Mouse (Mus musculus): ENCODE results near the gene Myef2. TPM values are rescaled to one million over a fixed set of nuclear protein-coding genes. Genes with fewer than 3 reads are reported as not detected.
"Not testable (repeated sequence)": the region's sequence is repeated elsewhere in the genome, so short reads cannot be mapped to it uniquely, and the experiment has no call there.

The Myef2 gene
- polyA plus RNA-seq, 1 experiment from 2014 or later: 134 TPM

DNA sequence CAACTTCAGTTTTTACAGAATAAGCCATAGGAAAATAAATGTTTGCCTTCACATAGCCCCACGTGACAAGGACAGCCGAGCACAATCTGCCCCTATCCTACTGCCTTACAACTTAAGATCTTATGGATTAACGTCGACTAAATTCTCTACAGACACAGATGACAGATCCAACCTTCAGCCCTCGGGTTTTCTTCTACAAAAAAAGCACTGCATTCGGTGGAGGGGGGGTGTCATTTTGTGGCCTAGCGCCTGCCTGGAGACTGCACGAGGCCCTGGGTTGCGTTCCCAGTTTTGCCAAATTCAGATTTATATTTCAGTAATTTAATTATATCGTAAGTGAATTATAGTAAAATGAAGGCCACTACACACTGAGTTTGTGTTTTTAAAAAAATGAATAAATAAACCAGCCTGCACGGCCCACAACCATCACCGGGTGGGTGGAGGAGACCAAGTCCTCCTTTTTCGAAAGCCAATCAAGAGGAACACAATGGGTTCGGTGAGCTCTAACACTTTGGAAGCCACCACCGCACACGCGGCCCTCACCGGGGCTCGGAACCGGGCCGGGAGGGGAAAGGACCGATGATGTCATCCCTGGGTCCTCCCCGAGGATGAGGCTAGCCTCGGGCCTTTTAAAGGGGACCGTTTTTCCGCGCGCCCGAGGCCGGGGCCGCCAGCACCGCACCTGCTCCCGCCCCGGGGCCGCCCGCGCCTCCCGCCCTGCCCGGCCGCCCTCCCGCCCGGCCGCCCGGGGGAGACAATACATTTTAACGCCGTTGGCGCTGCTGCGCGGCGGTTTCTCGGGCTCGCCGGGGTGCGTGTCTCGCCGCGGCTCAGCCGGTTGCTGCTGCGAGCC, 611 bp downstream of the Myef2 start:
- DNase-seq (ENCODE audit: low read depth, low spot score): no peak
- peak; percentile 80 for ATAC-seq
- no peaks in the 10 kb centered on the region for H3K27me3 ChIP-seq
- POLR2A ChIA-PET: no interaction called here
- in situ Hi-C loops (cut with MboI; ENCODE audit: low pct_unique_long_range_greater_than_20kb): loop anchor here (25.0 kb wide), 1 partner anchor 489 kb away; no protein-coding TSS in a partner anchor
- CTCF ChIA-PET: no interaction called here
- no peak for TF ChIP-seq CTCF (IDR thresholded peaks at IDR 0.05)

DNA sequence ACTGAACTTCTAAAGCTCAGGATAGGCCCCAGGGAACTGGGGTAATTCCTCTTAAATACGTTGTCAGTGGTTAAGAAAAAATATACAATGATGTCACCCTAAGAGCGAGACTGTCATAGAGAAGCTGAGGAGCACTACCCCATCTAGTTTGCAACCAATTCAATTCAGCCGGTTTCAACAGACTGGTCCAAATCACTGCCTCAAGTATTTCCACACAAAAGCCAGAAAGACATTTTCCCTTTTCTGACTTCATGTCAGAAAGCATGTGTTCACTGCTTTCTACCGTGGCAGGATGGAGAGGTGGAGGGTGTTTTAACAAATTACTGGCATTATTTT, 1.2 kb downstream of the Myef2 start:
- ChIA-PET POLR2A (no interaction called here), CTCF (no interaction called here)
- peak; percentile 17 for ATAC-seq
- in situ Hi-C loops (cut with MboI; ENCODE audit: low pct_unique_long_range_greater_than_20kb): loop anchor here (25.0 kb wide), 1 partner anchor 490 kb away; no protein-coding TSS in a partner anchor
- no peak for DNase-seq (ENCODE audit: low read depth, low spot score)
- TF ChIP-seq CTCF (IDR thresholded peaks at IDR 0.05): no peak
- H3K27me3 ChIP-seq: no peaks in the 10 kb centered on the region

DNA sequence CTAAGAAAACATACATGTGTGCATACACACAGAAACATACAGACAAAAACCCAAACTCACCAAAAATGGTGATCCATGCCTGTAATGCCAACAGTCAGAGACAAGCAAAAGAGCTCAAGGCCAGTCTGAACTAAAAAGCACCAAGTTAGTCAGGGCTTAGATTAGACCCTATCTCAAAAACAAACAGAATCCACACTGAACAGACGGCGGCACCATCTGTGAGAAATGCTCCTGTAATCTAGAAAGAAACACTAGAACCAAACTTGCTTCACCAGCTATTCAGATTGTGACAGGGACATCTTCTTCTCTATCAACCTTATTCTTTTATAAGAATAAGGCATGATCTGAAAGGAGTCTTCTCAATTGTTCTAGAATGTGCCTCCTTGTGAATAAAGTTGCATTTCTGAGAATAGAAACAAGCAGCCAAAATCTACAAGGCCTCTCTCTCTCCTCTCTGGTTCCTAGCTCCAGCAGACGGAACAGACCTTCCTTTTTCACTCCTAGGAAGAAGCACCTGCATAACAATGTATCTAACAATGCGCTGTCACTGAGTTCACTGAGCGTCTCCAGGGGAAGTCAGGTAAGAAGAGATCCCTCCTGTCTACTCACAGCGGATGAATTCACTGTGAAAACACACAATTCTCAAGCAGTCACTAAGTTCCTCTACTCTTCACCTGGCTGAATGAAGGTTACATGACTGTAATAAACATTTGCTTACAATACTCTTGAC, 3.9 kb downstream of the Myef2 start:
- ChIA-PET POLR2A (no interaction called here), CTCF (interaction anchor here (0.8 kb wide), 1 partner anchor 8 kb away, joined by 3 read pairs; no protein-coding TSS in a partner anchor)
- in situ Hi-C loops (cut with MboI; ENCODE audit: low pct_unique_long_range_greater_than_20kb): loop anchor here (25.0 kb wide), 1 partner anchor 493 kb away; no protein-coding TSS in a partner anchor
- no peaks in the 10 kb centered on the region for H3K27me3 ChIP-seq
- TF ChIP-seq CTCF (IDR thresholded peaks at IDR 0.05): no peak
- no peak for DNase-seq (ENCODE audit: low read depth, low spot score)
- no peak for ATAC-seq

DNA sequence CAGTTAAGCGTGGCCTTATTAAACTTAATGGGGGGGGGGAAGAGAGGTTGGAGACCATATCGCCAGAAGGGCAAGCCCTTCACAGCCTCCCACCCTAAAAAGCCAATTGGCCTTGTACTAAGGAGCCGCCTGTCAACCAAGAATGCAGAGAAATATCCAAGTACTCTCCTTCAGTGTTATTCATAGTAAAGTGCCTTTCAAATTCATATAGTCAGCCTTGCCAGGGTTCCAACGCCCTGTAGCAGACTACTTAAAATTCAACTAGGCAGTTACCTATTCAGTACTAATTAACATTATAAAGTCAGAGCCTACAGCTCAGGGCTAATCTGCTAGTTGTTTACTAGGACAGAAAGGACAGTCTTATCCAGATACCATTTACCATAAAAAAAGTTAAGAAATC, 16.9 kb downstream of the Myef2 start:
- ATAC-seq, POLR2A ChIA-PET: not testable (repeated sequence)
- in situ Hi-C loops (cut with MboI; ENCODE audit: low pct_unique_long_range_greater_than_20kb): loop anchor here (25.0 kb wide), 1 partner anchor 506 kb away; no protein-coding TSS in a partner anchor

DNA sequence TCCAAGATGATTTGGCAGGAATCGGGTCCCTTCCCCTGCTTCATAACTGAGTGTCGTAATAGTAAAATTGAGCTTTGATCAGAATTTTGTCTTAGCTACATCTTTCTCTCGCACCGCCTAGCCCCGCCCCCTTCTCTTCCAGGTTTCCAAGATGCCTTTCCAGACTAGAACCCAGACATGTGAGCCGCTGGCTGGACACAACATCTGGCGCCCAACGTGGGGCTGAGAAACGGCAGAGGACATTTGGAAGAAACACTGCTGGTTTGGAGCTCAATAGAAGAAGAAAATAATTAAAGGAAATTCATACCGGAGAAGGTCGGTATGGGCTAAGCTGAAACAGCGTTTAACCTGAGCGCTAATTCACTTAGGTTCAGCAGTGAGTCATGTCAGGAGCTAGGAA, 19.0 kb downstream of the Myef2 start:
- CTCF ChIA-PET; DNase-seq (ENCODE audit: low read depth, low spot score); POLR2A ChIA-PET; H3K27me3 ChIP-seq; ATAC-seq: not testable (repeated sequence)
- in situ Hi-C loops (cut with MboI; ENCODE audit: low pct_unique_long_range_greater_than_20kb): loop anchor here (25.0 kb wide), 1 partner anchor 508 kb away; no protein-coding TSS in a partner anchor

More for the DNA sequence above, 16.9 kb downstream of the Myef2 start:
- CTCF ChIA-PET; DNase-seq (ENCODE audit: low read depth, low spot score); H3K27me3 ChIP-seq: not testable (repeated sequence)

DNA sequence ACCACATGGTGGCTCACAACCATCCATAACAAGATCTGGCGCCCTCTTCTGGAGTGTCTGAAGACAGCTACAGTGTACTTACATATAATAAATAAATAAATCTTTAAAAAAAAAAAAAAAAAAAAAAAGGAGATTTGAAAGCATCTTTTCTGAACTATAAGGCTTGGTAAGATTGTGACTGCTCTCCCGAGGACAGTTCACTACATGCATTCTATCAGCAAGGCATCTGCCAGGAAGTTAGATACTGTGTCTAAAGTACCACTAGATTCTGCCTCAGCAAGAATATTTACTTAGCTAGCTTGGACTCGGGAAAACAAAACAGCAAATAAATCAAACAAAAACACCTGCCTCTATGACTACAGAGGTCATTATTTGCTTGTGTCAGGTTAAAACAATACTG, 31.3 kb downstream of the Myef2 start:
- in situ Hi-C loops (cut with MboI; ENCODE audit: low pct_unique_long_range_greater_than_20kb); H3K27me3 ChIP-seq; DNase-seq (ENCODE audit: low read depth, low spot score); ATAC-seq: not testable (repeated sequence)
- ChIA-PET POLR2A (interaction anchor here (0.6 kb wide), 1 partner anchor 17 kb away, joined by 3 read pairs; no protein-coding TSS in a partner anchor), CTCF (interaction anchor here (0.9 to 1.1 kb wide), 2 partner anchors 9 to 20 kb away, joined by 4 read pairs; no protein-coding TSS in a partner anchor)

DNA sequence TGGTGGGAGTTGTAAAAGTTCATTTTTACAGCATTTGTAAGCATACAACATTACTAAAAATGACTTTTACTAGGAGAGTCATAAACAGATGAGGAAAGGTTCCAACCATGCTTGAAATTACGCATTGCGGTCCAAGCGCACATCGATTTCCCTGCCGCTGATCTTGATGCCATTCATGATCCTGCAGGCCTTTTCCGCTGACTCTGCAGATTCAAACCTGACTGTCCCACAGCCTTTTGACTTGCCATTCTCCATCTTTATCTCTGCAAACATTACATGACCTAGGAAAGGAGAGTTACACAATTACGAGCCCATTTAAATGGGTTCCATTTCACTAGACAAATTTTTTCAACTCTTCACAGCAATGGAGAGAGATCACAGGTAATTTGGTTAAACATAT, 34.7 kb downstream of the Myef2 start:
- no peak for TF ChIP-seq CTCF (IDR thresholded peaks at IDR 0.05)
- no peaks in the 10 kb centered on the region for H3K27me3 ChIP-seq
- DNase-seq (ENCODE audit: low read depth, low spot score) (no peak), ATAC-seq (no peak)
- POLR2A ChIA-PET: no interaction called here
- CTCF ChIA-PET: interaction anchor here (1.5 kb wide), 1 partner anchor 14 kb away, joined by 3 read pairs; no protein-coding TSS in a partner anchor
- in situ Hi-C loops (cut with MboI; ENCODE audit: low pct_unique_long_range_greater_than_20kb): no loop called here

DNA sequence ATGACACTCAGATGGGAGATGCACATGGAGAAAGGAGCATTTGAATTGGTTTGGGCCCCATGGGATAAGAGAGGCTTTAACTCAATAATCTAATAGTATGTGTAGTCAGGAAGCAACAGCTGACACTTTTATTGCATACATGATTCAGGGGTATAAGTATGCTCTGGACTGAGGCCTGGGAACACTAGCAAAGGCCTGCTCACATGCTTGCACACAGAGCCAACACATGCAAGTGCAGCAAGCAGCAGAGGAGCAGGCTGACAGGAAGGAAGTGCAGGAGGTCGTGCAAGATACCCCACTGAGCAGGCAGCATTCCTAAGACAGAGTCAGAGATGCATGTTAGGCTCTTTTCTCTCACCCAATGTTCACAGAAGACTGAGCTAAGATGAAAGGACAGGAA, 39.6 kb downstream of the Myef2 start:
- CTCF ChIA-PET: no interaction called here

DNA sequence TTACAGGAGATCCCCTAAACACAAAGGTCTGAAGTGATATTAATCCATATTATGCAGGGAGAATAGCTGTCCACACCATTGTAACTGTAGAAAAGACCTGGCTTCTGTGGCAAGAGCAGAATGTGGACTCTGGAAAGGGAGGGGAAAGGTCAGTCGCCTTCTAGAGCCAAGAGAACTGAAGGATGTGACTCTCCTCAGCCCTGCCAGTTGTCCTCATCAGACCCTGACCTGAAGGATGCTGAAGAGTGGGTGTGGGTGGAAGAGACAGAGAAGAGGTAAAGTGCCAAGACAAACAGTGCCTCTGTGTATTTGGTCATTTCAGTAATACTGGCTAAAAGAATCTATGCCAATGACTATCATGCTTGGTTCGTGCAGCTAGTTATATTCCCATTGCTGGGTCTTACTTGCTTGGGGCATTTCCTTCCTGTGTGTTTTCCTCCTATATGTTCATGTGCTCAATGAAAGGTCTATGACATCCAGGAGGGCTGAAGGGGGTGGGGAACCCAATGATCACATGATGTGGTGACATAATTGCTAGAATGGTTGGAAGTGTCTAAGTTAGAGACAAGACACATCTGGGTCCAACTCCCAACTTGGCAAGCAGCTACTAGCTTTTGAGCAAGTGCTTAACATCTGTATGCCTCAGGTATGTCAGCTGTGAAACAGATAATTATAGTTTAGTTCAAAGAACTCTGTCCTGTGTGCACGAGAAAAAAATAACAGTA, 50.2 kb downstream of the Myef2 start:
- no peak for TF ChIP-seq CTCF (IDR thresholded peaks at IDR 0.05)
- H3K27me3 ChIP-seq: no peaks in the 10 kb centered on the region
- no peak for DNase-seq (ENCODE audit: low read depth, low spot score)
- POLR2A ChIA-PET: no interaction called here
- CTCF ChIA-PET: interaction anchor here (0.9 to 1.8 kb wide), 4 partner anchors 9 to 47 kb away, joined by 3 to 4 read pairs (median 4); no protein-coding TSS in a partner anchor
- in situ Hi-C loops (cut with MboI; ENCODE audit: low pct_unique_long_range_greater_than_20kb): loop anchor here (25.0 kb wide), 1 partner anchor 114 kb away; no protein-coding TSS in a partner anchor
- no peak for ATAC-seq

More for the DNA sequence above, 39.6 kb downstream of the Myef2 start:
- no peaks in the 10 kb centered on the region for H3K27me3 ChIP-seq
- POLR2A ChIA-PET: no interaction called here
- DNase-seq (ENCODE audit: low read depth, low spot score) (no peak), ATAC-seq (no peak)
- in situ Hi-C loops (cut with MboI; ENCODE audit: low pct_unique_long_range_greater_than_20kb): no loop called here
- TF ChIP-seq CTCF (IDR thresholded peaks at IDR 0.05): no peak

DNA sequence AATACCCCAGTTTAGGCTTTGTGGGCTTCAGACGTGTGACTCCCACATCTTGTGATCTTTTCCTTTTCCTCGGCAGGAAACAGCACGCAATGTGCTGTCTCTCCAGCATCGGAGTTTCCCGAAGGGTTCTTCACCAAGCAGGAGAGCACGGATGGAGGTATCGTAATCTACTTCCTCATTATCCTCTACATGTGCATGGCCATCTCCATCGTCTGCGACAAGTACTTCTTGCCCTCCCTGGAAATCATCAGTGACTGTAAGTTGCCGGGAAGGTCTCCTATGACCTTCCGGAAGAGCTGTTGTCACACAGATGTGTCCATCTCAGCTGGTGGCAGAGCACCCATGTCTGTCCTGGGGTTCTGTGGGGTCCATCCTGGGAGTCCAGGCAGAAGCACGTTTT, 54.8 kb downstream of the Myef2 start:
- no peak for ATAC-seq
- no peaks in the 10 kb centered on the region for H3K27me3 ChIP-seq
- in situ Hi-C loops (cut with MboI; ENCODE audit: low pct_unique_long_range_greater_than_20kb): loop anchor here (25.0 kb wide), 1 partner anchor 119 kb away; no protein-coding TSS in a partner anchor
- CTCF ChIA-PET: no interaction called here
- TF ChIP-seq CTCF (IDR thresholded peaks at IDR 0.05): no peak
- no peak for DNase-seq (ENCODE audit: low read depth, low spot score)
- POLR2A ChIA-PET: interaction anchor here (1.0 kb wide), 1 partner anchor 25 kb away, joined by 3 read pairs; no protein-coding TSS in a partner anchor
